Mouse (Mus musculus): ENCODE data around the gene Clk1. TPM values are rescaled to one million over a fixed set of nuclear protein-coding genes. Genes with fewer than 3 reads are reported as not detected.

Gene Clk1
- polyA plus RNA-seq, 1 experiment from 2014 or later = 155 TPM

DNA sequence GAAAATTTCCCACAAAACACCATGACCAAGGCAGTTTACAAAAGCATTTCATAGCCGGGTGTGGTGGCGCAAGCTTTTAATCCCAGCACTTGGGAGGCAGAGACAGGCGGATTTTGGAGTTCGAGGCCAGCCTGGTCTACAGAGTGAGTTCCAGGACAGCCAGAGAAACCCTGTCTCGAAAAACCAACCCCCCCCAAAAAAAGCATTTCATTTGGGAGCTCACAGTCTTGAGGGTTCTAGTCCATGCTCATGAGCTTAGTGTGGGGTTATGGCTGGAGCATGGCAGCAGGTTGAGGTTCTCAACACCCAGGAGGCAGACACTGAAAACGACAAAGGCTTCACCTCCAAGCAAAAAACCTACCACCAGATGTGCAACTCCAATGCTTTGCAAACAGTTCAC, 15.7 kb downstream of the Clk1 start:
- Histone ChIP-seq H3K36me3 (ENCODE audit: control insufficient read depth, insufficient read depth, low read length) (peaks cover 76% of the 10 kb centered on the region), H3K4me2 (ENCODE audit: low read length) (no peak overlapping the region)
- WGBS = 85% methylated on average over 6 of the region's 6 CpGs

DNA sequence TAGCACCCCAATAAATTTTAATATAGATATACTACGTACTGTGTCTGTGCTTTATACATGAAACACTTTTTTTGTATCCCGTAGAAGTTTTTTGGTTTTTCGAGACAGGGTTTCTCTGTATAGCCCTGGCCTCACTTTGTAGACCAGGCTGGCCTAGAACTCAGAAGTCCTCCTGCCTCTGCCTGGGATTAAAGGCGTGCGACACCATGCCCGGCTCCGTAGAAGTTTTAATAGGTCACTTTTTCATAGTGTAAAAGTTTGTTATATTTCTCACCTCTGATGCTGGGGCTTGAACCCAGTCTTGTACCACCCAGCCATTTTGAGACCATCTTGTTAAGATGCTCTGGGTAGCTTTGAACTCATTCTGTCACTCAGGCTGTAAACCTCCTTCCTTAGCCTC, 16.5 kb downstream of the Clk1 start:
- no peaks in the 10 kb centered on the region for H3K9me3 ChIP-seq (ENCODE audit: control insufficient read depth, low read length)
- H3K27ac ChIP-seq (replicated peaks in 1 of 2; ENCODE audit: control insufficient read depth in 1 of 2, insufficient read depth in 1 of 2, low read depth in 2 of 2, low read length in 2 of 2) = no peak overlapping the region
- H3K4me3 ChIP-seq (ENCODE audit: control insufficient read depth in 1 of 2, insufficient read depth in 1 of 2, low read depth in 1 of 2, low read length in 2 of 2) = no peak overlapping the region
- no peaks in the 10 kb centered on the region for H3K27me3 ChIP-seq (ENCODE audit: control insufficient read depth, insufficient read depth, low read length)
- peaks cover 76% of the 10 kb centered on the region for H3K36me3 ChIP-seq (ENCODE audit: control insufficient read depth, insufficient read depth, low read length)
- H3K4me1 ChIP-seq (ENCODE audit: control insufficient read depth in 2 of 2, insufficient read depth in 2 of 2, low read length in 2 of 2) = no peaks in the 10 kb centered on the region
- WGBS = 94% methylated on average over 7 of the region's 7 CpGs
- no peak overlapping the region for H3K9ac ChIP-seq (ENCODE audit: low read length)
- no peak for ATAC-seq (ENCODE audit: insufficient number of reproducible peaks, insufficient read depth, low FRiP score, low read depth)
- no peak overlapping the region for H3K4me2 ChIP-seq (ENCODE audit: low read length)

More for the DNA sequence above, 15.7 kb downstream of the Clk1 start:
- H3K4me3 ChIP-seq (ENCODE audit: control insufficient read depth in 1 of 2, insufficient read depth in 1 of 2, low read depth in 1 of 2, low read length in 2 of 2) = no peak overlapping the region
- no peak for ATAC-seq (ENCODE audit: insufficient number of reproducible peaks, insufficient read depth, low FRiP score, low read depth)
- H3K9me3 ChIP-seq (ENCODE audit: control insufficient read depth, low read length) = no peaks in the 10 kb centered on the region
- no peaks in the 10 kb centered on the region for H3K27me3 ChIP-seq (ENCODE audit: control insufficient read depth, insufficient read depth, low read length)
- H3K9ac ChIP-seq (ENCODE audit: low read length) = no peak overlapping the region
- no peaks in the 10 kb centered on the region for H3K4me1 ChIP-seq (ENCODE audit: control insufficient read depth in 2 of 2, insufficient read depth in 2 of 2, low read length in 2 of 2)
- no peak overlapping the region for H3K27ac ChIP-seq (replicated peaks in 1 of 2; ENCODE audit: control insufficient read depth in 1 of 2, insufficient read depth in 1 of 2, low read depth in 2 of 2, low read length in 2 of 2)

DNA sequence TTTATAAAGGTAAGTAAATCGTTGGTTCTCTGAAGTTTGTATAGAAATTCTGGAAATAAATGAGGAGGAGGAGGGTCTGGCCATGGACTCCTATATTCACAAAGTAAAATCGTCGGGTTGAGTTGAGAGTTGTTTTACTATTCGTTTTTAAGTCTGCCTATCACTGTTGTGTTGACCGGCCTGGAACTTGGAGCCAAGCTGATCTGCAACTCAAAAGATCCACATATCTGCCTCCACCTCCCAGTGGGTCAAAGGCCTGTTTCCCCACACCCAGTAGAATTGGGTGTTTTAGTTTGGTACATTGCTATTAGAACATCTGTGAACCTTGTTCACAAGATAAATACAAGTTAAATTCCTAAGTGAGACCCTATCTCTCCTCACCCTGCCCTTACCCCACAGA, 20.1 kb downstream of the Clk1 start:
- no peaks in the 10 kb centered on the region for H3K27me3 ChIP-seq (ENCODE audit: control insufficient read depth, insufficient read depth, low read length)
- no peaks in the 10 kb centered on the region for H3K4me1 ChIP-seq (ENCODE audit: control insufficient read depth in 2 of 2, insufficient read depth in 2 of 2, low read length in 2 of 2)
- H3K9ac ChIP-seq (ENCODE audit: low read length) = no peak overlapping the region
- H3K27ac ChIP-seq (replicated peaks in 1 of 2; ENCODE audit: control insufficient read depth in 1 of 2, insufficient read depth in 1 of 2, low read depth in 2 of 2, low read length in 2 of 2) = no peak overlapping the region
- no peak for ATAC-seq (ENCODE audit: insufficient number of reproducible peaks, insufficient read depth, low FRiP score, low read depth)
- H3K9me3 ChIP-seq (ENCODE audit: control insufficient read depth, low read length) = no peaks in the 10 kb centered on the region
- no peak overlapping the region for H3K4me3 ChIP-seq (ENCODE audit: control insufficient read depth in 1 of 2, insufficient read depth in 1 of 2, low read depth in 1 of 2, low read length in 2 of 2)
- 92% methylated on average over 5 of the region's 5 CpGs for WGBS
- no peak overlapping the region for H3K4me2 ChIP-seq (ENCODE audit: low read length)
- peaks cover 85% of the 10 kb centered on the region for H3K36me3 ChIP-seq (ENCODE audit: control insufficient read depth, insufficient read depth, low read length)

DNA sequence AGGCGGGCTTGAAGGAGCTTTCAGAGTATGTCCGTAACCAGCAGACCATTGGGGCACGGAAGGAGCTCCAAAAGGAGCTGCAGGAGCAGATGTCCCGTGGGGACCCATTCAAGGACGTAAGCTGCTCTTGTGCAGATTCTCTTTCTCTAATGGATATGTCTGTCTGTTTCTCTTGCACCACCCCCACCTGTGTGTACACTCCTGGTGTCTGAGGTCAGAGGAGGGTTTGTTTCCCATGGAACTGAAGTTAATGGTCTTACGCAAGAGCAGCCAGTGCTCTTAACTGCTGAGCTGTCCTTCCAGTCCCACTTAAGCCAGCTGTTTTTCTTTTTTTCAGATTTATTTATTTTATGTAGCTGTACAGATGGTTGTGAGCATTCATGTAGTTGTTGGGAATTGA, 22.5 kb downstream of the Clk1 start:
- Histone ChIP-seq H3K27me3 (ENCODE audit: control insufficient read depth, insufficient read depth, low read length) (no peaks in the 10 kb centered on the region), H3K4me1 (ENCODE audit: control insufficient read depth in 2 of 2, insufficient read depth in 2 of 2, low read length in 2 of 2) (no peaks in the 10 kb centered on the region), H3K9ac (ENCODE audit: low read length) (no peak overlapping the region), H3K27ac (replicated peaks in 1 of 2; ENCODE audit: control insufficient read depth in 1 of 2, insufficient read depth in 1 of 2, low read depth in 2 of 2, low read length in 2 of 2) (no peak overlapping the region), H3K9me3 (ENCODE audit: control insufficient read depth, low read length) (no peaks in the 10 kb centered on the region), H3K36me3 (ENCODE audit: control insufficient read depth, insufficient read depth, low read length) (peaks cover 92% of the 10 kb centered on the region), H3K4me3 (ENCODE audit: control insufficient read depth in 1 of 2, insufficient read depth in 1 of 2, low read depth in 1 of 2, low read length in 2 of 2) (no peak overlapping the region), H3K4me2 (ENCODE audit: low read length) (no peak overlapping the region)
- 89% methylated on average over 6 of the region's 6 CpGs for WGBS
- ATAC-seq (ENCODE audit: insufficient number of reproducible peaks, insufficient read depth, low FRiP score, low read depth) = no peak

DNA sequence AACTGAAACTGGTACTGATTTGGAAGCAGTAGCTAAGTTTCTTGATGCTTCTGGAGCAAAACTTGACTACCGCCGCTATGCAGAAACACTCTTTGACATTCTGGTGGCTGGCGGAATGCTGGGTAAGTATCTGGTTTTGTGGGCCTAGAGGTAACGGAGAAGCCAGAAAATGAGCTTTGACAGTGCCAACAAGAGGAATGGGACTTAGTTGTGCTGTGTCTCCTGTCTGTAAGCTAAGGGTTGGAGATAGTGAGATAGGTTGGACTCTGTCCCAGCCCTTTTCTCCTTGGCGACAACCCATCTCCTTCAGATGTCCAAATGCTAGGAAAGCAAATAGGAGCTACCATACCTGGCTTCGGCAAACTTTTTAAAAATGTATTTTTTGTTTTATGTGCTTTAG, 26.1 kb downstream of the Clk1 start:
- no peaks in the 10 kb centered on the region for H3K9me3 ChIP-seq (ENCODE audit: control insufficient read depth, low read length)
- no peak overlapping the region for H3K27ac ChIP-seq (replicated peaks in 1 of 2; ENCODE audit: control insufficient read depth in 1 of 2, insufficient read depth in 1 of 2, low read depth in 2 of 2, low read length in 2 of 2)
- no peak for ATAC-seq (ENCODE audit: insufficient number of reproducible peaks, insufficient read depth, low FRiP score, low read depth)
- peaks cover 82% of the 10 kb centered on the region for H3K36me3 ChIP-seq (ENCODE audit: control insufficient read depth, insufficient read depth, low read length)
- no peak overlapping the region for H3K9ac ChIP-seq (ENCODE audit: low read length)
- no peak overlapping the region for H3K4me2 ChIP-seq (ENCODE audit: low read length)
- H3K27me3 ChIP-seq (ENCODE audit: control insufficient read depth, insufficient read depth, low read length) = no peaks in the 10 kb centered on the region
- H3K4me1 ChIP-seq (ENCODE audit: control insufficient read depth in 2 of 2, insufficient read depth in 2 of 2, low read length in 2 of 2) = peaks cover 0 to 8% of the 10 kb centered on the region in 2 experiments; a peak in 1 of 4 replicates
- no peak overlapping the region for H3K4me3 ChIP-seq (ENCODE audit: control insufficient read depth in 1 of 2, insufficient read depth in 1 of 2, low read depth in 1 of 2, low read length in 2 of 2)
- 91% methylated on average over 6 of the region's 6 CpGs for WGBS

DNA sequence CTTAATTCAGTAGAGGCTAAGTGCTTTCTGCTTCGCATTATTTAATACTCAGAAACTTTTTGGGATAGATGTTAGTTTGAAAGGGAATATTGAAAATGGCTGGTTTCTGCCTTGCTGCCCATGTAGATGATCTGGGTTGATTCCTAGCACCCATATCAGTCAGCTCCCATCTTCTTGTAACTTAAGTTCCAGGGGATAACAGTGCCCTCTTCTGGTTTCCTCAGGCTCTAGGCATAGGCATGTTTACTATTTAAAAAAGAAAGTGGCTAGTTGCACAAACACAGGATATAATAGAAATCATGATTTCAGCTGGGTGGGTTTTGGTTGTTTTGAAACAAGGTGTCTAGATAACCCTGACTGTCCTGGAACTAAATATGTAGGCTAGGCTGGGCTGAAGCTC, 27.7 kb downstream of the Clk1 start:
- Histone ChIP-seq H3K36me3 (ENCODE audit: control insufficient read depth, insufficient read depth, low read length) (peaks cover 67% of the 10 kb centered on the region), H3K4me3 (ENCODE audit: control insufficient read depth in 1 of 2, insufficient read depth in 1 of 2, low read depth in 1 of 2, low read length in 2 of 2) (no peak overlapping the region), H3K9ac (ENCODE audit: low read length) (no peak overlapping the region), H3K4me2 (ENCODE audit: low read length) (no peak overlapping the region), H3K4me1 (ENCODE audit: control insufficient read depth in 2 of 2, insufficient read depth in 2 of 2, low read length in 2 of 2) (peaks cover 5 to 11% of the 10 kb centered on the region in 2 experiments; a peak in 2 of 4 replicates), H3K27ac (replicated peaks in 1 of 2; ENCODE audit: control insufficient read depth in 1 of 2, insufficient read depth in 1 of 2, low read depth in 2 of 2, low read length in 2 of 2) (no peak overlapping the region), H3K9me3 (ENCODE audit: control insufficient read depth, low read length) (no peaks in the 10 kb centered on the region), H3K27me3 (ENCODE audit: control insufficient read depth, insufficient read depth, low read length) (no peaks in the 10 kb centered on the region)
- no peak for ATAC-seq (ENCODE audit: insufficient number of reproducible peaks, insufficient read depth, low FRiP score, low read depth)
- WGBS = 96% methylated on average over 1 of the region's 1 CpGs

DNA sequence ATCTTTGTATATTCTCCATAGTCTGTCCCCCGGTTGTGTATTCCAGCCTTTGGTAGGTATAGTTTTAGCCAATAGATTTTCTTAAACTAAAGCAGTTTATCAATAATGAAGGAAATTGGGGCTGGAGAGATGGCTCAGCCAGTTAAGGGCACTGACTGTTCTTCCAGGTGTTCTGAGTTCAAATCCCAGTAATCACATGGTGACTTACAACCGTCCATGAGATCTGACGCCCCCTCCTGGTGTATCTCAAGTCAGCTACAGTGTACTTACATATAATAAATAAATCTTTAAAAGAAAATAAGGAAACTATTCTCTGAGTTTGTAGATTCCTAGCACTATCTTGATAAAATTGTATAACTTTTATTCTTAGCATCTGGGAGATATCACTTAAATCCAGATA, 28.5 kb downstream of the Clk1 start:
- Histone ChIP-seq H3K36me3 (ENCODE audit: control insufficient read depth, insufficient read depth, low read length) (peaks cover 59% of the 10 kb centered on the region), H3K27me3 (ENCODE audit: control insufficient read depth, insufficient read depth, low read length) (no peaks in the 10 kb centered on the region), H3K9ac (ENCODE audit: low read length) (no peak overlapping the region), H3K4me1 (ENCODE audit: control insufficient read depth in 2 of 2, insufficient read depth in 2 of 2, low read length in 2 of 2) (peaks cover 5 to 11% of the 10 kb centered on the region in 2 experiments; a peak in 2 of 4 replicates), H3K4me3 (ENCODE audit: control insufficient read depth in 1 of 2, insufficient read depth in 1 of 2, low read depth in 1 of 2, low read length in 2 of 2) (no peak overlapping the region), H3K9me3 (ENCODE audit: control insufficient read depth, low read length) (no peaks in the 10 kb centered on the region), H3K27ac (replicated peaks in 1 of 2; ENCODE audit: control insufficient read depth in 1 of 2, insufficient read depth in 1 of 2, low read depth in 2 of 2, low read length in 2 of 2) (no peak overlapping the region), H3K4me2 (ENCODE audit: low read length) (no peak overlapping the region)
- whole genome bisulfite sequencing = 94% methylated on average over 3 of the region's 3 CpGs
- ATAC-seq (ENCODE audit: insufficient number of reproducible peaks, insufficient read depth, low FRiP score, low read depth) = no peak

Data from heart, embryonic 14.5 days (tissue).